Mouse (Mus musculus) lung, postnatal 0 days (tissue): Measurements from ENCODE around the gene Prkcb.

ENCODE experiments used
- CTCF ChIP-seq: IDR thresholded peaks from 2 replicates; pipeline ENCODE4 v1.5.1; 2016; ENCODE audit warnings: antibody characterized with exemption, mild to moderate bottlenecking
- EP300 ChIP-seq: IDR thresholded peaks from 2 replicates; pipeline ENCODE4 v1.6.1; 2016; ENCODE audit warnings: antibody characterized with exemption, mild to moderate bottlenecking, control low read depth

GRCm38 (mm10) chr7:122466722-122467121 lies 178.2 kb downstream of the Prkcb start:
- no peak for TF ChIP-seq CTCF
- TF ChIP-seq EP300: no peak
